Mouse (Mus musculus): ENCODE data around the gene Tmem121. TPM values are rescaled to one million over a fixed set of nuclear protein-coding genes. Genes with fewer than 3 reads are reported as not detected.
"Not testable (repeated sequence)": the region's sequence is repeated elsewhere in the genome, so short reads cannot be mapped to it uniquely, and the experiment has no call there.

Tmem121 gene
- polyA plus RNA-seq, 1 experiment, result not detected

DNA sequence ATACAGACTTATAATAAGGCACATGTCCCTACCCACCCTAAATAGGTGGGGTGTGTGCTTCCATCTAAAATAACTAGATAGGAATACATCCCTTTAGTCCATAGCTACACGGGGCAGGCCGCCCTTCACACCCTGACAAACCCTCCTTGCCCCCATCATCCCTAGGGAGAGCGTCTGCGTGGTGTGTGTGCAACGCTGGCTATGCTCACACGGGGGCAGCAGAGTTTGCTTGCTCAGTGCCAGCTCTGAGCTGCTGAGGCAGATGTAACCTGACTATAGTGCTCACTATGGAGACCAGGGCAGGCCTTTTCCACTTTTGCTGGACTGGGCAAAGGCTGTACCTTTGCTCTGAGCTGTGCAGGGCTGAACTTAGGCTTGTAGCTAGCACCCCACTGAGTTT, 37.0 kb downstream of the Tmem121 start:
- Histone ChIP-seq H3K4me1 (ENCODE audit: control insufficient read depth, insufficient read depth, low read length) (no peaks in the 10 kb centered on the region), H3K4me3 (ENCODE audit: insufficient read depth, low read depth, low read length) (no peak overlapping the region), H3K27ac (ENCODE audit: insufficient read depth, low read depth, low read length) (no peak overlapping the region)
- TF ChIP-seq POLR2A (IDR thresholded peaks at IDR 0.05; ENCODE audit: insufficient read depth, low read depth, low read length), result no peak
- no peak for TF ChIP-seq CTCF (IDR thresholded peaks at IDR 0.05; ENCODE audit: insufficient read depth, low read depth, low read length)
- WGBS, result 23% methylated on average over 6 of the region's 6 CpGs

DNA sequence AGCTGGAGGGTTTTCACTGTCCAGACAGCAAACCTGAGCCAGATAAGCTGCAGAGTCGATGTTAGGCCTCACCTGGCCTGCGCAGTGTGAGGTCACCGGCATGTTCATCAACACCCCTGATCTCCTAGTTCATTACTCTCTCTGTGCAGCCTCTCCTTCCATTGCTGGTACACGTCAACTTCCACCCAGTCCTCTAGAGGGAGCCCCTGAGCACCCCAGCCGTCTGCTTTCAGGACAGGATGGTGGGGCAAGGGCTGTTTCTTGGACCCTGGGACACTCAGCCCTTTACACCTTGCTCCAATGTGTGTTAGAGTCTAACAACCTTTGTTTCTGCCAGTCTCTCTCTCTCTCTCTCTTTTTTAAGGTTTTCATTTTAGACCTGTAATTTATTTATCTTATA, 38.5 kb downstream of the Tmem121 start:
- no peak for TF ChIP-seq POLR2A (IDR thresholded peaks at IDR 0.05; ENCODE audit: insufficient read depth, low read depth, low read length)
- TF ChIP-seq CTCF (IDR thresholded peaks at IDR 0.05; ENCODE audit: insufficient read depth, low read depth, low read length), result no peak
- H3K27ac ChIP-seq (ENCODE audit: insufficient read depth, low read depth, low read length), result no peak overlapping the region
- WGBS, result 77% methylated on average over 5 of the region's 5 CpGs
- H3K4me3 ChIP-seq (ENCODE audit: insufficient read depth, low read depth, low read length), result no peak overlapping the region
- no peaks in the 10 kb centered on the region for H3K4me1 ChIP-seq (ENCODE audit: control insufficient read depth, insufficient read depth, low read length)

DNA sequence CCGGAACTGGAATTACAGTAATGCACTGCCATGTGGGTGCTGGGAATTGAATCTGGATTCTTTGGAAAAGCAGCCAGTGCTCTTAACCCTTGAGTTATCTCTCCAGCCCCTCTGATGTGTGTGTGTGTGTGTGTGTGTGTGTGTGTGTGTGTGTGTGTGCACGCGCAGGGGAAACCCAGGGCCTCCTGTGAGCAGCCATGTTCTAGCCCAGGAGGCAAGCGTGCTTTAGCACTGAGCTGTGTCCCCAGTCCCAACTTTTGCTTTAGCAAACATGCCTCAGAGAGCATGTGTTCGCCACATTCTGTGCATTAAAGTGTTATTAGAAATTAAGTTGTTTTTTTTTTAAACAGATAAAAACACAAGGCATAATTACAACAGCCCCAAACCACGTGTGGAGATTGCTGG, 39.0 kb downstream of the Tmem121 start:
- Histone ChIP-seq H3K4me3 (ENCODE audit: insufficient read depth, low read depth, low read length) (no peak overlapping the region), H3K4me1 (ENCODE audit: control insufficient read depth, insufficient read depth, low read length) (no peaks in the 10 kb centered on the region), H3K27ac (ENCODE audit: insufficient read depth, low read depth, low read length) (no peak overlapping the region)
- TF ChIP-seq CTCF (IDR thresholded peaks at IDR 0.05; ENCODE audit: insufficient read depth, low read depth, low read length), result no peak
- no peak for TF ChIP-seq POLR2A (IDR thresholded peaks at IDR 0.05; ENCODE audit: insufficient read depth, low read depth, low read length)
- 87% methylated on average over 6 of the region's 6 CpGs for WGBS

DNA sequence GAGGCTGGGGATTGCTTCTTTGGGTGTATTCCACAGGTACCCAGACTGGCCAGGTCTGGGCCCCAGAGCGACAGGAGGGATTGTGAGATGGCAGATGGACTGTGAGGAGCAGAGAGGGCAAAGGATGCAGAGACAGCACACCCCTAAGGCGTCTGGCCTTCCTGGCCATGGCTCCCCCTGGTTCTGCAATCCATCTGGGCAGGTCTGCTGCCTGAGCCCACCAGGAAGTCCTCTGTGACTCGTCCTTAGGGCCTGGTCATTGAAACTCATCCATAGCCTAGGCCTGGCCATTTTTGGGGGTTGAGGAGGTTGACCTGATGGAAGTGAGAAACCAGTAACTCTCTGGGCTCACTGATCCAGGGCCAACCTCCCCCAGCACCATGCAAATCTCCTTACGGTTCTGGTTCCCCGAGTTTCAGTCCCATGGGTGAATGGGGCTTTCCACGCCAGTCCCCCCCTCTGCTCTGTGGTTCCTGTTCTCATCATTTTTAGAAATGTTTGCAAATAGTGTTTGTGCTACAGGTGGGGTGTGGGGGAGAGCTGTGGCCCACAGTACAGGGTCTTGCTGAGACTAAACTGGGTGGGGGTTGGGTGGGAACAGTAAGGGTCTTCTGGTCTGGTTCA, 42.4 kb downstream of the Tmem121 start:
- H3K4me3 ChIP-seq (ENCODE audit: insufficient read depth, low read depth, low read length), result no peak overlapping the region
- no peak overlapping the region for H3K27ac ChIP-seq (ENCODE audit: insufficient read depth, low read depth, low read length)
- no peaks in the 10 kb centered on the region for H3K4me1 ChIP-seq (ENCODE audit: control insufficient read depth, insufficient read depth, low read length)
- no peak for TF ChIP-seq POLR2A (IDR thresholded peaks at IDR 0.05; ENCODE audit: insufficient read depth, low read depth, low read length)
- TF ChIP-seq CTCF (IDR thresholded peaks at IDR 0.05; ENCODE audit: insufficient read depth, low read depth, low read length), result no peak
- 79% methylated on average over 6 of the region's 6 CpGs for WGBS

DNA sequence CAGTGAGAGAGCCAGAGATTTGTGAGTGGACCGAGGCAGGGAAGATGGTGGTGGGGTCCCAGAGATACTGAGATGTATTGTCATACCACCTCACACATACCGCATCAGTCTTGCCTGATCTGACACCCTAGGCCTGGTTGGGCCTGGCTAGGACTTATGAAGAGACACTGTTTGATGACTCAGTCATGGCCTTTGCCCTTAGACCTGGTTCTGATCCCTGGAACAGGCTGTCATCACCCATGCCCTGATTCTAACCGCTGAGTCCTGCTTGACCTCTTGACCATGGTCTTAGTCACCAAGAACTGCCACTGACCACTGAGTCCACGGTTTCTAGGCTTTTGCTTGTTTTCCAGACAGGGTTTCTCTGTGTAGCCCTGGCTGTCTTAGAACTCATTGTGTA, 45.0 kb downstream of the Tmem121 start:
- no peaks in the 10 kb centered on the region for H3K4me1 ChIP-seq (ENCODE audit: control insufficient read depth, insufficient read depth, low read length)
- no peak overlapping the region for H3K27ac ChIP-seq (ENCODE audit: insufficient read depth, low read depth, low read length)
- TF ChIP-seq CTCF (IDR thresholded peaks at IDR 0.05; ENCODE audit: insufficient read depth, low read depth, low read length) (no peak), POLR2A (IDR thresholded peaks at IDR 0.05; ENCODE audit: insufficient read depth, low read depth, low read length) (no peak)
- WGBS, result 89% methylated on average over 4 of the region's 4 CpGs
- H3K4me3 ChIP-seq (ENCODE audit: insufficient read depth, low read depth, low read length), result no peak overlapping the region

DNA sequence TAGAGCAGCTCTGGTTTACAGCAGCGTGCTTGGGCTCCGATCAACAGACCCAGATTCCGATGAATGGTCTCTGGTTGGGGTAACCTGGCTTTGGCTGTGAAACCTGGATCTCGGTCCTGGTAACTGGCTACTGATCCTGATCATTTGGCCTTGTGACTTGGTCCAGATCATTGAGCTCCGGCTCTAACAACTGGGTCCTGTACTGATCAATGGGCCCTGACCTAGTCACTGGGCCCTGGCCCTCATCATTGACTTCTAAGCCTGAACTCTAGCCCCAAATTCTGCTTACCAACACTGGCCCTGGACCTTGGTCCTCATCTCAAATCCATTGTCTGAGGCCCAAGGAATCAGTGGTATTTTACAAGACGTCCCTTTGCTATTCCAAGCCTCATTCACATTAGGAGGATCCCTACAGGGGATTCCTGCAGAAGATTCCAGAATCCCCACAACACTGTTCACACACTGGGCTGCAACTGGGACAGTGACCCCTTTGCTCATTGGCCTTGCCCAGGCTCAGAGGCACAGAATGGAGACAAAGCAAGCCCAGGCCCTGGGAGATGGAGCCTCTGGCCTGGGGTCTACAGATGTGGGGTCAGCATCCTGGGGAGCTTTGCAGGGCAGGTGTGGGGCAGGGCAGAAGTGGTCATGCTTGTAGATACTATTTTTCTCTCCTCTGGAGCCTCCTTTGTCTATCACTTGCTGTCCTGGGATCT, 46.0 kb downstream of the Tmem121 start:
- 85% methylated on average over 6 of the region's 6 CpGs for WGBS
- H3K4me3 ChIP-seq (ENCODE audit: insufficient read depth, low read depth, low read length); H3K4me1 ChIP-seq (ENCODE audit: control insufficient read depth, insufficient read depth, low read length); H3K27ac ChIP-seq (ENCODE audit: insufficient read depth, low read depth, low read length): not testable (repeated sequence)

DNA sequence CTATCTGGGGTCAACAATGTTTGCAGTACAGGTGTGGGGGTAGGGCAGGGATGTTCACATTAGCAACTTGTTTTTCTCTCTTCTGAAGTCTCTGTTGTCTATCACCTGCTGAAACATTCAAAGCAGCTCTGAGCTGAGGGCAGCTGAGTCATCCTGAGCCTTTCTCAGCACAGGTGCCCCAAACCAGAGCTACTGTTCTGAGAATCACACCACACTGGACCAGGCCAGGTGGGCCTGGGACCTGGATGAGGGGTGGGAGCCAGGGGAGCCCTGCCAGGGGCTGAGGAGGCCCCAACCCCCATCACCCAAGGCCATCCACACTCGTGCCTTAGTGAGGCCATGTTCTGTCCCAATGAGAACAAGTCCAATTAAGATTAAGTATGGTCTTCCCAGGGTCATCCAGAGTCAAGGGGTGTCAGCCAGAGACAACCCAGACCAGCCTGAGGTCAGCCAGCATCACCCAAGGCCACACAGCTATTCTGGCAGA, 46.6 kb downstream of the Tmem121 start:
- H3K4me3 ChIP-seq (ENCODE audit: insufficient read depth, low read depth, low read length); H3K27ac ChIP-seq (ENCODE audit: insufficient read depth, low read depth, low read length); H3K4me1 ChIP-seq (ENCODE audit: control insufficient read depth, insufficient read depth, low read length): not testable (repeated sequence)
- 67% methylated on average over 1 of the region's 1 CpGs for WGBS

Other genes starting within 250 kb of the Tmem121 start
- not detected in 2 replicates for gene Nudt14, start 243.8 kb upstream of the Tmem121 start, polyA plus RNA-seq (2012; ENCODE audit: insufficient read depth, insufficient read length, low replicate concordance, missing spikeins)
- not detected in 2 replicates for gene Btbd6, start 209.4 kb upstream of the Tmem121 start, polyA plus RNA-seq (2012; ENCODE audit: insufficient read depth, insufficient read length, low replicate concordance, missing spikeins)
- not detected in 2 replicates for gene Brf1, start 185.2 kb upstream of the Tmem121 start, polyA plus RNA-seq (2012; ENCODE audit: insufficient read depth, insufficient read length, low replicate concordance, missing spikeins)
- gene Pacs2, start 171.4 kb upstream of the Tmem121 start, polyA plus RNA-seq (2012; ENCODE audit: insufficient read depth, insufficient read length, low replicate concordance, missing spikeins), result not detected in 2 replicates
- gene Tex22, start 111.4 kb upstream of the Tmem121 start, polyA plus RNA-seq (2012; ENCODE audit: insufficient read depth, insufficient read length, low replicate concordance, missing spikeins), result not detected in 2 replicates
- not detected in 2 replicates for gene Mta1, start 87.7 kb upstream of the Tmem121 start, polyA plus RNA-seq (2012; ENCODE audit: insufficient read depth, insufficient read length, low replicate concordance, missing spikeins)
- gene Crip2, start 45.7 kb upstream of the Tmem121 start, polyA plus RNA-seq (2012; ENCODE audit: insufficient read depth, insufficient read length, low replicate concordance, missing spikeins), result not detected in 2 replicates
- not detected in 2 replicates for gene Crip1, start 39.6 kb upstream of the Tmem121 start, polyA plus RNA-seq (2012; ENCODE audit: insufficient read depth, insufficient read length, low replicate concordance, missing spikeins)
- not detected in 2 replicates for gene Tedc1, start 29.5 kb upstream of the Tmem121 start, polyA plus RNA-seq (2012; ENCODE audit: insufficient read depth, insufficient read length, low replicate concordance, missing spikeins)